In the genomic region with DNA sequence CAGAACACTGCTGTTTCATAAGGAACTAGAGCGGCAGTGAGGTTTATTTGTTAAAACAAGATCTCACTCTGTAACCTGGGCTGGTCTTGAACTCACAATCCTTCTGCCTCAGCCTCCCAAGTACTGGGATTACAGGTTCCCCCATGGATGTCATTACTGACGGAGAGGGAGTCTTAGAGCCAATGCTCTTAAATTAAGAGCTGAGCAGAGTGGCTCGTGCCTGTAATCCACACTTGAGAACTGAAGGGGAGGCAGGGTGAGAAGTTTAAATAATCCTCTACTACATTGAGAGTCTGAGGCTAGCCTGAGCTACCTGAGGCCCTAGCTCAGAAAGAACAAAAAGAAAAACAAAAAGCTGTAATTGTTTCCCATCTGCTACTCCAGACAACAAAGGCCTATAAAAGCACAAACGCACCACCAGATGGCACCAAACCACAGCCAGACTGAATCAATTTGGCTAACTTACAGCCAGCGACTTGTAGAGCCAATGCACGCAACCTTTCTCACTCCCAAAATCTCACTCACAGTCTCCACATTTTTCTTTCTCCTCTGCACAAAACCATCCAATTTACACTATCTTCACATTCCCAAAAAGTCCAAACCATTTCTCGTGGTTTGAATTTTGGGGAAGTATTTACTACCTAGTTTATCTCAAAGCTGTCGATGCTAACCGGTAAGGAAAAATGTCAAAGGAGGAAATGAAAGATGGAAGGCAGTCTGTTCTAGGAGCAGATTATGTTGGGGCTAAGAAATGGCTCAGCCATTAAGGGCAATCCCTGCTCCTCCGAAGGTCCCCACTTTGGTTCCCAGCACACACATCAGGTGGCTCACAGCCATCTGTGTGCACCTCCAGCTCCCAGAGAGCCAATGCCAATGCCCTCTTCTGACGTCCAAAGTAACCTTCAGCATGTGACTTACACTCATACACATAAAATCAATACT, we compare ENCODE assay signal across 8 mouse cellular contexts. TPM values are rescaled to one million over a fixed set of nuclear protein-coding genes. Genes with fewer than 3 reads are reported as not detected.
DNase-seq lines count a peak whose midpoint lies in the region; ATAC-seq and TF ChIP-seq lines count a peak whose summit lies in the region.

No protein-coding gene starts in this region.

- no peak overlapping the region for H3K9ac ChIP-seq in heart, embryonic 12.5 days
- H3K9ac ChIP-seq in limb, embryonic 11.5 days (ENCODE audit: low read length): no peak overlapping the region

- WGBS in heart, embryonic 12.5 days: 49% methylated on average over 11 of the region's 11 CpGs
- 48% methylated on average over 11 of the region's 11 CpGs for WGBS in kidney, adult 2 months
- 60% methylated on average over 11 of the region's 11 CpGs for WGBS in limb, embryonic 11.5 days

- H3K9me3 ChIP-seq in heart, embryonic 12.5 days (replicated peaks): no peaks in the 10 kb centered on the region
- H3K9me3 ChIP-seq in limb, embryonic 11.5 days (ENCODE audit: control insufficient read depth, low read length): no peaks in the 10 kb centered on the region

- H3K4me2 ChIP-seq in heart, embryonic 12.5 days: no peak overlapping the region
- H3K4me2 ChIP-seq in limb, embryonic 11.5 days (ENCODE audit: low read depth, severe bottlenecking): no peak overlapping the region

- TF ChIP-seq CTCF in kidney, adult 2 months (conservative IDR thresholded peaks at IDR 0.05; ENCODE audit: insufficient read depth, insufficient read length, low read depth, low read length): peak; percentile 86

- H3K27me3 ChIP-seq in heart, embryonic 12.5 days (replicated peaks): no peaks in the 10 kb centered on the region
- H3K27me3 ChIP-seq in kidney, adult 2 months (replicated peaks; ENCODE audit: control insufficient read depth, insufficient read depth, low read length): no peaks in the 10 kb centered on the region
- no peaks in the 10 kb centered on the region for H3K27me3 ChIP-seq in limb, embryonic 11.5 days (ENCODE audit: control insufficient read depth, insufficient read depth, low read length)

- H3K27ac ChIP-seq in heart, embryonic 12.5 days (ENCODE audit: poor library complexity, severe bottlenecking): no peak overlapping the region
- H3K27ac ChIP-seq in kidney, adult 2 months (ENCODE audit: insufficient read depth, low read depth, low read length): no peak overlapping the region
- no peak overlapping the region for H3K27ac ChIP-seq in limb, embryonic 11.5 days (replicated peaks; ENCODE audit: low read depth, low read length)

- 0 out of 2 replicates have a peak, but pooled peaks cover 17% of the 10 kb centered on the region for H3K36me3 ChIP-seq in heart, embryonic 12.5 days
- H3K36me3 ChIP-seq in kidney, adult 2 months (ENCODE audit: control insufficient read depth, insufficient read depth, low read length): no peaks in the 10 kb centered on the region
- peaks cover 2% of the 10 kb centered on the region; the same call in 1 of the 2 replicates for H3K36me3 ChIP-seq in limb, embryonic 11.5 days (ENCODE audit: control insufficient read depth, insufficient read depth, low read length)

- ATAC-seq in heart, embryonic 12.5 days (ENCODE audit: insufficient number of reproducible peaks, low FRiP score): no peak
- ATAC-seq in common myeloid progenitor, adult 5-6 weeks (replicated peaks; ENCODE audit: low read depth, poor library complexity, severe bottlenecking): peak; percentile 94
- ATAC-seq in limb, embryonic 11.5 days (ENCODE audit: insufficient number of reproducible peaks, low FRiP score, low TSS enrichment, low read depth): peak; percentile 65; the same call in 1 of the 2 replicates
- peak; percentile 77; the same call in 1 of the 2 replicates for ATAC-seq in monocyte, adult 5-6 weeks (replicated peaks; ENCODE audit: insufficient number of reproducible peaks, low FRiP score, low TSS enrichment, poor library complexity, severe bottlenecking)

- TF ChIP-seq POLR2A in kidney, adult 2 months (IDR thresholded peaks at IDR 0.05; ENCODE audit: low read depth, low read length): no peak

- peaks cover 9% of the 10 kb centered on the region for H3K4me1 ChIP-seq in heart, embryonic 12.5 days (replicated peaks)
- no peaks in the 10 kb centered on the region for H3K4me1 ChIP-seq in kidney, adult 2 months (ENCODE audit: control insufficient read depth, insufficient read depth, low read length)
- H3K4me1 ChIP-seq in limb, embryonic 11.5 days (ENCODE audit: control insufficient read depth, insufficient read depth, low read length): no peaks in the 10 kb centered on the region

- H3K4me3 ChIP-seq in heart, embryonic 12.5 days: no peak overlapping the region
- no peak overlapping the region for H3K4me3 ChIP-seq in kidney, adult 2 months (ENCODE audit: insufficient read depth, low read depth, low read length)
- no peak overlapping the region for H3K4me3 ChIP-seq in limb, embryonic 11.5 days (ENCODE audit: low read depth, low read length)

- peak; percentile 81 to 92 for DNase-seq in heart, adult 18-20 months
- DNase-seq in gastrocnemius, postnatal 10 days: peak; percentile 80
- peak; percentile 85 for DNase-seq in kidney, adult 2 months
- DNase-seq in limb, embryonic 11.5 days (ENCODE audit: low spot score): peak; percentile 92
- peak; percentile 66 to 73 for DNase-seq in spleen, postnatal 36 days (ENCODE audit: low spot score in 2 of 2)

RNA-seq across cellular contexts. Expression of gene Elf2, which starts 51.3 kb away (rescaled TPM):
- 10 to 100 TPM; 54.7 to 57.0 TPM for total RNA-seq in heart, adult 18-20 months (2021)
- 45.5 and 57.7 TPM in 2 replicates for polyA plus RNA-seq in heart, embryonic 12.5 days (2016; fragmentation: Nextera tagmentation; extraction: Ambion mirVana)
- 123 and 129 TPM in 2 replicates for total RNA-seq in common myeloid progenitor, adult 5-6 weeks (2017)
- total RNA-seq in gastrocnemius, postnatal 10 days (2021): 10 to 100 TPM; 50.9 to 58.2 TPM
- 23.5 and 28.1 TPM in 2 replicates for polyA plus RNA-seq in kidney, adult 2 months (2012; rRNA removed)
- 47.9 and 54.0 TPM in 2 replicates for polyA plus RNA-seq in limb, embryonic 11.5 days (2014; fragmentation: Nextera tagmentation; extraction: Ambion mirVana)
- total RNA-seq in monocyte, adult 5-6 weeks (2017): 183 to 185 TPM (median 183 TPM) in 3 replicates
